Mouse (Mus musculus): ENCODE results near the gene March4.

- no peak for TF ChIP-seq CTCF (IDR thresholded peaks at IDR 0.05; ENCODE audit: insufficient read depth, low read length)
- no peak for TF ChIP-seq POLR2A (IDR thresholded peaks at IDR 0.05; ENCODE audit: borderline replicate concordance, extremely low read depth, low read depth, low read length)
These were observed 80.8 kb downstream of the March4 start for GRCm38 (mm10) chr1:72455923-72456322.
